8 mouse cellular contexts compared by ENCODE assay signal in the genomic region with DNA sequence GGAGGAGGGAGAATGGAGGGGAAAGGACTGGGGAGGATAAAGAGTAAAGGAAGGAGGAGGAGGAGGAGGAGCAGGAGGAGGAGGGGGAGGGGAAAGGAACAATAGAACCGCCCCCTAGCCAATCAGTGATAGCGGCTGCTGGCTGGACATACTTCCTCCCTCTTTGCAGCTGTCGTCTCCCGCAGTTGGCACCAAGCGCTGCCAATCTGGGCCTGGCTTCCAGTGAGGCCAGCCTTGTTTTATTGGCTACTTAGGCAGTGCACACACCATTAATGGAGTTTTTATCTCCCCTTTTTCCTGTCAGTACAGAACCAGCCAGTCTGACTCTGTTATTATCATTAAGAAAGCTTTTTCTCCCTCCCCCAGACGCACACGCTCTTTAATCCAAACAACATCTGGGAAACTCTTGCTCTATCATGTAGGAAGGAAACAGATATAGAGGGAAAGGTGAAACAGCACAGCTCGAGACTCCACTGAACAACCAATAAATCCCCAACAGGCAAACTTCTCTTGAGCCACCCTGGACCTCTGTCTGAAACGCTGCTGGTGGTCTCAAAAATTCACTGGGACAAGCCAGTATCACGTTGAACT. TPM values are rescaled to one million over a fixed set of nuclear protein-coding genes. Genes with fewer than 3 reads are reported as not detected.
DNase-seq lines count a peak whose midpoint lies in the region; ATAC-seq and TF ChIP-seq lines count a peak whose summit lies in the region.

No protein-coding gene starts in this region.

- peak; percentile 84 for DNase-seq in adrenal gland, postnatal 10 days
- peak; percentile 89 for DNase-seq in embryo, embryonic 11 days
- DNase-seq in gastrocnemius, postnatal 25 days: peak; percentile 89
- peak; percentile 90 for DNase-seq in hindbrain, postnatal 0 days (ENCODE audit: low spot score)
- peak; percentile 74 to 82 for DNase-seq in layer of hippocampus, postnatal 36 days
- DNase-seq in lung, postnatal 0 days (ENCODE audit: low spot score): peak; percentile 92
- DNase-seq in retina, embryonic 14.5 days (ENCODE audit: low spot score): peak; percentile 75
- no peak for DNase-seq in natural killer cell, adult 2 months (ENCODE audit: low spot score in 2 of 2)

- H3K9ac ChIP-seq in hindbrain, postnatal 0 days (replicated peaks; ENCODE audit: low read length): no peak overlapping the region
- H3K9ac ChIP-seq in lung, postnatal 0 days (replicated peaks; ENCODE audit: low read depth): no peak overlapping the region

- WGBS in hindbrain, postnatal 0 days: 14% methylated on average over 10 of the region's 10 CpGs
- WGBS in lung, postnatal 0 days: 9% methylated on average over 10 of the region's 10 CpGs

- ATAC-seq in hindbrain, postnatal 0 days: peak; percentile 90
- ATAC-seq in lung, postnatal 0 days: peak; percentile 92

- peaks cover 45% of the 10 kb centered on the region for H3K4me1 ChIP-seq in hindbrain, postnatal 0 days (ENCODE audit: insufficient read depth, low read length)
- peaks cover 32% of the 10 kb centered on the region for H3K4me1 ChIP-seq in lung, postnatal 0 days (ENCODE audit: insufficient read depth, low read depth, low read length)

- peak overlapping the region; percentile 60 for H3K27ac ChIP-seq in hindbrain, postnatal 0 days
- H3K27ac ChIP-seq in lung, postnatal 0 days (ENCODE audit: low read length): peak overlapping the region; percentile 60

- no peaks in the 10 kb centered on the region for H3K36me3 ChIP-seq in hindbrain, postnatal 0 days (ENCODE audit: insufficient read depth, low read length)
- no peaks in the 10 kb centered on the region for H3K36me3 ChIP-seq in lung, postnatal 0 days (ENCODE audit: insufficient read depth, low read length)

- TF ChIP-seq EP300 in lung, postnatal 0 days (IDR thresholded peaks at IDR 0.05): no peak

- no peak overlapping the region for H3K4me3 ChIP-seq in hindbrain, postnatal 0 days (ENCODE audit: low read length)
- no peak overlapping the region for H3K4me3 ChIP-seq in lung, postnatal 0 days (ENCODE audit: low read depth, low read length)

- peak overlapping the region; percentile 37 for H3K4me2 ChIP-seq in hindbrain, postnatal 0 days (ENCODE audit: low read depth, low read length)
- peak overlapping the region; percentile 28 for H3K4me2 ChIP-seq in lung, postnatal 0 days (replicated peaks; ENCODE audit: low read depth, low read length)

- no peaks in the 10 kb centered on the region for H3K9me3 ChIP-seq in hindbrain, postnatal 0 days (ENCODE audit: low read length)
- H3K9me3 ChIP-seq in lung, postnatal 0 days (ENCODE audit: low read length): no peaks in the 10 kb centered on the region

- H3K27me3 ChIP-seq in hindbrain, postnatal 0 days (ENCODE audit: insufficient read depth, low read length): no peaks in the 10 kb centered on the region
- H3K27me3 ChIP-seq in lung, postnatal 0 days (replicated peaks; ENCODE audit: insufficient read depth, low read length): no peaks in the 10 kb centered on the region

- TF ChIP-seq CTCF in hindbrain, postnatal 0 days (IDR thresholded peaks at IDR 0.05; ENCODE audit: low read depth): no peak
- no peak for TF ChIP-seq CTCF in lung, postnatal 0 days (IDR thresholded peaks at IDR 0.05)

RNA-seq across cellular contexts. Expression of a gene that starts 34.6 kb away (rescaled TPM):
- 10 to 100 TPM; 36.2 to 46.4 TPM for total RNA-seq in adrenal gland, postnatal 10 days (2021)
- total RNA-seq in gastrocnemius, postnatal 25 days (2021): 10 to 100 TPM; 12.4 to 16.2 TPM
- total RNA-seq in hindbrain, postnatal 0 days (2014; rRNA removed): 11.5 and 12.5 TPM in 2 replicates
- polyA plus RNA-seq in hindbrain, postnatal 0 days (2015; fragmentation: Nextera tagmentation; extraction: Ambion mirVana): 4.9 and 5.0 TPM in 2 replicates
- total RNA-seq in layer of hippocampus, postnatal 36 days (2021): 10 to 100 TPM; 46.4 to 50.5 TPM
- polyA plus RNA-seq in lung, postnatal 0 days (2015; fragmentation: Nextera tagmentation; extraction: Ambion mirVana): 5.8 and 6.0 TPM in 2 replicates

RNA-seq across cellular contexts. Expression of a gene that starts 34.7 kb away (rescaled TPM):
- total RNA-seq in adrenal gland, postnatal 10 days (2021): 10 to 100 TPM; 11.3 to 21.1 TPM
- 1 to 10 TPM; 1.9 to 2.4 TPM for total RNA-seq in gastrocnemius, postnatal 25 days (2021)
- total RNA-seq in hindbrain, postnatal 0 days (2014; rRNA removed): 6.8 and 7.8 TPM in 2 replicates
- polyA plus RNA-seq in hindbrain, postnatal 0 days (2015; fragmentation: Nextera tagmentation; extraction: Ambion mirVana): 10.4 and 11.8 TPM in 2 replicates
- total RNA-seq in layer of hippocampus, postnatal 36 days (2021): 10 to 100 TPM; 32.0 to 35.9 TPM
- polyA plus RNA-seq in lung, postnatal 0 days (2015; fragmentation: Nextera tagmentation; extraction: Ambion mirVana): 6.4 and 10.4 TPM in 2 replicates

Comparison
In these comparisons a context has a peak if more than half of its experiments do, and no peak if none do; other contexts are left out.
1. DNase-seq: peak in adrenal gland, postnatal 10 days (single experiment), embryo, embryonic 11 days (single experiment), gastrocnemius, postnatal 25 days (single experiment), hindbrain, postnatal 0 days (single experiment), layer of hippocampus, postnatal 36 days (2 of 2), lung, postnatal 0 days (single experiment) and retina, embryonic 14.5 days (single experiment); none in natural killer cell, adult 2 months (0 of 2).